In genomic region chr1:156722089-156722488, GRCm38 (mm10) we compare ENCODE assay signal across 24 mouse cellular contexts. TPM values are rescaled to one million over a fixed set of nuclear protein-coding genes. Genes with fewer than 3 reads are reported as not detected.
DNase-seq lines count a peak whose midpoint lies in the region; ATAC-seq and TF ChIP-seq lines count a peak whose summit lies in the region.
"Had no signal": no experiment of that assay in that cellular context is flagged by ENCODE, and none has a peak within 500 bp of the region (broad histone marks: within the 10 kb centered on the region; RNA-seq: fewer than 3 reads in every experiment).

No protein-coding gene starts in this region.

- no peak overlapping the region for H3K27ac ChIP-seq in liver, embryonic 14.5 days
- H3K27ac ChIP-seq in liver, postnatal 0 days (ENCODE audit: low read depth) = no peak overlapping the region
- H3K27ac ChIP-seq: embryonic facial prominence, embryonic 15.5 days; forebrain, embryonic 12.5 days; gastrocnemius, adult 2 months; heart, embryonic 10.5 days; hindbrain, embryonic 14.5 days had no signal

- ATAC-seq in liver, embryonic 14.5 days (ENCODE audit: insufficient read depth) = no peak
- ATAC-seq in liver, postnatal 0 days = no peak
- 0 out of 2 replicates have a peak, but pooled peaks have one; percentile 24 for ATAC-seq in G1E (ENCODE audit: extremely low read depth, insufficient number of reproducible peaks, low FRiP score, poor library complexity, severe bottlenecking)
- peak; percentile 22; the same call in 1 of the 2 replicates for ATAC-seq in megakaryocyte progenitor cell, adult 5-6 weeks (replicated peaks; ENCODE audit: poor library complexity)
- ATAC-seq: CD4-positive, CD25-positive, alpha-beta regulatory T cell, adult 4 months; forebrain, embryonic 16.5 days had no signal

- H3K4me3 ChIP-seq in liver, embryonic 14.5 days (ENCODE audit: insufficient read depth in 1 of 2, low read depth in 2 of 2, low read length in 2 of 2) = no peak overlapping the region
- no peak overlapping the region for H3K4me3 ChIP-seq in liver, postnatal 0 days (ENCODE audit: low read depth, low read length)
- no peak overlapping the region for H3K4me3 ChIP-seq in G1E (ENCODE audit: low read depth, low read length)
- H3K4me3 ChIP-seq: embryonic facial prominence, embryonic 15.5 days; forebrain, embryonic 12.5 days; gastrocnemius, adult 2 months; heart, embryonic 10.5 days had no signal

- TF ChIP-seq EP300 in liver, embryonic 14.5 days (IDR thresholded peaks at IDR 0.05; ENCODE audit: low read depth) = 0 out of 2 replicates have a peak, but pooled peaks have one; percentile 14
- no peak for TF ChIP-seq EP300 in liver, postnatal 0 days (IDR thresholded peaks at IDR 0.05; ENCODE audit: low read depth)

- no peak for TF ChIP-seq CTCF in liver, embryonic 14.5 days (IDR thresholded peaks at IDR 0.05; ENCODE audit: low read depth)
- no peak for TF ChIP-seq CTCF in liver, postnatal 0 days (IDR thresholded peaks at IDR 0.05; ENCODE audit: low read depth)
- no peak for TF ChIP-seq CTCF in G1E (IDR thresholded peaks at IDR 0.05; ENCODE audit: low read depth, low read length)

- no peaks in the 10 kb centered on the region for H3K27me3 ChIP-seq in liver, embryonic 14.5 days (ENCODE audit: control insufficient read depth, insufficient read depth, low read length)
- H3K27me3 ChIP-seq in liver, postnatal 0 days (ENCODE audit: insufficient read depth, low read length) = no peaks in the 10 kb centered on the region
- peaks cover 14% of the 10 kb centered on the region for H3K27me3 ChIP-seq in G1E (ENCODE audit: insufficient read depth, low read length)
- H3K27me3 ChIP-seq: embryonic facial prominence, embryonic 15.5 days had no signal

- H3K9me3 ChIP-seq in liver, embryonic 14.5 days (ENCODE audit: control insufficient read depth, low read length) = no peaks in the 10 kb centered on the region
- H3K9me3 ChIP-seq in liver, postnatal 0 days (ENCODE audit: low read length) = no peaks in the 10 kb centered on the region
- H3K9me3 ChIP-seq in G1E (replicated peaks) = no peaks in the 10 kb centered on the region
- H3K9me3 ChIP-seq: embryonic facial prominence, embryonic 15.5 days; forebrain, embryonic 12.5 days; heart, embryonic 10.5 days had no signal

- peaks cover 15 to 16% of the 10 kb centered on the region in 2 experiments for H3K4me1 ChIP-seq in liver, embryonic 14.5 days (replicated peaks; ENCODE audit: control insufficient read depth in 2 of 2, insufficient read depth in 2 of 2, low read length in 1 of 2)
- H3K4me1 ChIP-seq in liver, postnatal 0 days (ENCODE audit: insufficient read depth) = peaks cover 20% of the 10 kb centered on the region
- peaks cover 40% of the 10 kb centered on the region for H3K4me1 ChIP-seq in G1E (ENCODE audit: insufficient read depth, low read depth, low read length)

- H3K36me3 ChIP-seq in liver, embryonic 14.5 days (replicated peaks; ENCODE audit: control insufficient read depth, insufficient read depth, low read depth) = no peaks in the 10 kb centered on the region
- H3K36me3 ChIP-seq in liver, postnatal 0 days (replicated peaks; ENCODE audit: insufficient read depth, low read length) = no peaks in the 10 kb centered on the region
- peaks cover 1% of the 10 kb centered on the region for H3K36me3 ChIP-seq in G1E (replicated peaks)
- H3K36me3 ChIP-seq: embryonic facial prominence, embryonic 15.5 days; forebrain, embryonic 12.5 days; heart, embryonic 10.5 days had no signal

- no peak overlapping the region for H3K9ac ChIP-seq in liver, embryonic 14.5 days (replicated peaks)
- H3K9ac ChIP-seq in liver, postnatal 0 days (replicated peaks) = no peak overlapping the region
- H3K9ac ChIP-seq: embryonic facial prominence, embryonic 15.5 days; forebrain, embryonic 12.5 days; hindbrain, embryonic 14.5 days had no signal

- no peak for DNase-seq in liver, embryonic 14.5 days (ENCODE audit: low read depth in 3 of 3, low spot score in 3 of 3)
- no peak for DNase-seq in liver, postnatal 0 days
- no peak for DNase-seq in G1E (ENCODE audit: low spot score)
- DNase-seq in NIH3T3 (ENCODE audit: low read depth) = peak; percentile 38
- DNase-seq in adrenal gland, postnatal 36 days = no peak
- DNase-seq in urinary bladder, postnatal 4 days (ENCODE audit: low spot score in 2 of 2) = no peak
- DNase-seq in frontal cortex, postnatal 14 days (ENCODE audit: low spot score in 2 of 2) = no peak
- DNase-seq: adrenal gland, adult 8-10 months; B cell, adult 2 months; cerebellum, adult 11 months; cerebellum, adult 8-10 months; cerebellum, postnatal 14 days; embryo, embryonic 11 days; gastrocnemius, adult 2 months; gastrocnemius, postnatal 25 days; heart, adult 18-20 months; heart, postnatal 10 days had no signal

- peak overlapping the region; percentile 15; the same call in 1 of the 2 replicates for H3K4me2 ChIP-seq in liver, embryonic 14.5 days (ENCODE audit: low read depth)
- H3K4me2 ChIP-seq in liver, postnatal 0 days (ENCODE audit: low read depth, low read length) = no peak overlapping the region
- H3K4me2 ChIP-seq: embryonic facial prominence, embryonic 15.5 days; forebrain, embryonic 12.5 days; hindbrain, embryonic 14.5 days had no signal

- 18% methylated on average over 6 of the region's 6 CpGs for WGBS in liver, embryonic 14.5 days (ENCODE audit: insufficient replicate concordance)
- 43% methylated on average over 6 of the region's 6 CpGs for WGBS in liver, postnatal 0 days (ENCODE audit: insufficient replicate concordance)

RNA-seq across cellular contexts. Expression of gene Fam20b, which starts 3.2 kb away (rescaled TPM):
- polyA plus RNA-seq in liver, embryonic 14.5 days (2012; rRNA removed) = 5.2 and 7.5 TPM in 2 replicates
- 9.9 and 11.1 TPM in 2 replicates for polyA plus RNA-seq in liver, embryonic 14.5 days (2014; fragmentation: Nextera tagmentation; extraction: Ambion mirVana)
- polyA plus RNA-seq in liver, postnatal 0 days (2015; fragmentation: Nextera tagmentation; extraction: Ambion mirVana) = 6.0 and 6.2 TPM in 2 replicates
- total RNA-seq in G1E (2014; fragmentation: Nextera tagmentation) = 36.1 and 43.3 TPM in 2 replicates
- 90.0 and 93.5 TPM in 2 replicates for total RNA-seq in G1E (2017)
- 9.7 and 11.8 TPM in 2 replicates for polyA plus RNA-seq in G1E (2012)
- total RNA-seq in megakaryocyte progenitor cell, adult 5-6 weeks (2015) = 15.0 and 18.5 TPM in 2 replicates
- total RNA-seq in megakaryocyte progenitor cell, adult 5-6 weeks (2017) = 46.0 and 49.1 TPM in 2 replicates
- total RNA-seq in adrenal gland, postnatal 36 days (2021) = 10 to 100 TPM; 47.9 to 58.3 TPM

RNA-seq across cellular contexts. Expression of gene Tor3a, which starts 47.9 kb away (rescaled TPM):
- polyA plus RNA-seq in liver, embryonic 14.5 days (2012; rRNA removed) = 1.7 and 2.2 TPM in 2 replicates
- polyA plus RNA-seq in liver, embryonic 14.5 days (2014; fragmentation: Nextera tagmentation; extraction: Ambion mirVana) = 3.0 and 3.4 TPM in 2 replicates
- 12.4 and 19.4 TPM in 2 replicates for polyA plus RNA-seq in liver, postnatal 0 days (2015; fragmentation: Nextera tagmentation; extraction: Ambion mirVana)
- 2.1 and 2.6 TPM in 2 replicates for total RNA-seq in G1E (2014; fragmentation: Nextera tagmentation)
- 2.8 and 3.1 TPM in 2 replicates for total RNA-seq in G1E (2017)
- polyA plus RNA-seq in G1E (2012) = 2.5 and 4.8 TPM in 2 replicates
- total RNA-seq in megakaryocyte progenitor cell, adult 5-6 weeks (2015) = 15.4 and 17.0 TPM in 2 replicates
- 22.6 and 24.6 TPM in 2 replicates for total RNA-seq in megakaryocyte progenitor cell, adult 5-6 weeks (2017)
- total RNA-seq in adrenal gland, postnatal 36 days (2021) = 10 to 100 TPM; 17.9 to 20.5 TPM

Comparison
In these comparisons a context has a peak if more than half of its experiments do, and no peak if none do; other contexts are left out.
1. ATAC-seq: peak in G1E (single experiment) and megakaryocyte progenitor cell, adult 5-6 weeks (single experiment); none in liver, embryonic 14.5 days (single experiment) and liver, postnatal 0 days (single experiment).
2. RNA of gene Tor3a, which starts 47.9 kb away (total RNA-seq): 15.4 to 24.6 TPM in megakaryocyte progenitor cell, adult 5-6 weeks and 17.9 to 20.5 TPM in adrenal gland, postnatal 36 days; 2.1 to 3.1 TPM in G1E; every median in the first group is over 4 times any median in the second.